Mouse (Mus musculus) bone marrow macrophage, adult 2 months (primary cell): Measurements from ENCODE around the gene Wfdc1. TPM values are rescaled to one million over a fixed set of nuclear protein-coding genes. Genes with fewer than 3 reads are reported as not detected.

Experiments
- H3K27ac ChIP-seq: 2 replicates; pipeline ENCODE4 v1.5.1; 2012; ENCODE audit warnings: low read depth, low read length; ENCODE audit not compliant: insufficient read depth
- H3K4me1 ChIP-seq: 2 replicates; pipeline ENCODE4 v1.6.1; 2012; ENCODE audit warnings: low read length; ENCODE audit not compliant: control insufficient read depth, insufficient read depth
- H3K4me3 ChIP-seq: 2 replicates; pipeline ENCODE4 v1.5.1; 2012; ENCODE audit warnings: mild to moderate bottlenecking, low read length, moderate library complexity; ENCODE audit not compliant: insufficient read depth
- CTCF ChIP-seq: IDR thresholded peaks from 2 replicates; pipeline ENCODE4 v1.5.1; 2012; ENCODE audit warnings: low read depth, mild to moderate bottlenecking, low read length, moderate library complexity
- POLR2A ChIP-seq: IDR thresholded peaks from 2 replicates; pipeline ENCODE4 v1.6.1; 2012; ENCODE audit warnings: mild to moderate bottlenecking, low read depth, low read length, borderline replicate concordance
- polyA plus RNA-seq: library from polyadenylated mRNA; stranded (reverse); fragments of >200 nt; gene quantifications from 2 replicates; pipeline ENCODE4 v1.2.4, GENCODE M21; 2012; ENCODE audit not compliant: missing spikeins, insufficient read depth, insufficient read length

Gene Wfdc1
- polyA plus RNA-seq, 1 experiment, result not detected

- TF ChIP-seq POLR2A, result no peak
- TF ChIP-seq CTCF, result peak; percentile 34
- no peak overlapping the region for H3K4me3 ChIP-seq
- H3K27ac ChIP-seq, result no peak overlapping the region
- H3K4me1 ChIP-seq, result no peaks in the 10 kb centered on the region
These were observed 9.3 kb upstream of the Wfdc1 start for GRCm38 (mm10) chr8:119656709-119657464.

- TF ChIP-seq CTCF (no peak), POLR2A (no peak)
- Histone ChIP-seq H3K27ac (no peak overlapping the region), H3K4me1 (no peaks in the 10 kb centered on the region), H3K4me3 (no peak overlapping the region)
These were observed 5.1 kb upstream of the Wfdc1 start for GRCm38 (mm10) chr8:119661081-119661480.

GRCm38 (mm10) chr8:119661892-119662291 lies 4.3 kb upstream of the Wfdc1 start:
- H3K4me3 ChIP-seq, result no peak overlapping the region
- TF ChIP-seq POLR2A, result no peak
- no peak for TF ChIP-seq CTCF
- no peak overlapping the region for H3K27ac ChIP-seq
- no peaks in the 10 kb centered on the region for H3K4me1 ChIP-seq

- TF ChIP-seq CTCF (no peak), POLR2A (no peak)
- Histone ChIP-seq H3K4me1 (no peaks in the 10 kb centered on the region), H3K27ac (no peak overlapping the region), H3K4me3 (no peak overlapping the region)
These were observed 2.7 kb upstream of the Wfdc1 start for GRCm38 (mm10) chr8:119663440-119663839.

GRCm38 (mm10) chr8:119665270-119665669 lies 895 bp upstream of the Wfdc1 start:
- TF ChIP-seq CTCF (no peak), POLR2A (no peak)

GRCm38 (mm10) chr8:119668447-119668846 lies 2.3 kb downstream of the Wfdc1 start:
- Histone ChIP-seq H3K4me1 (no peaks in the 10 kb centered on the region), H3K4me3 (no peak overlapping the region), H3K27ac (no peak overlapping the region)
- TF ChIP-seq POLR2A (no peak), CTCF (no peak)

More at GRCm38 (mm10) chr8:119665270-119665669, 895 bp upstream of the Wfdc1 start:
- Histone ChIP-seq H3K4me3 (no peak overlapping the region), H3K27ac (no peak overlapping the region), H3K4me1 (no peaks in the 10 kb centered on the region)

- Histone ChIP-seq H3K4me1 (no peaks in the 10 kb centered on the region), H3K27ac (no peak overlapping the region), H3K4me3 (no peak overlapping the region)
- TF ChIP-seq CTCF (peak; percentile 40; the same call in 1 of the 2 replicates), POLR2A (no peak)
These were observed 3.1 kb downstream of the Wfdc1 start for GRCm38 (mm10) chr8:119669284-119669683.

GRCm38 (mm10) chr8:119670419-119671091 lies 4.4 kb downstream of the Wfdc1 start:
- H3K27ac ChIP-seq, result no peak overlapping the region
- TF ChIP-seq CTCF (no peak), POLR2A (no peak)
- H3K4me1 ChIP-seq, result no peaks in the 10 kb centered on the region
- H3K4me3 ChIP-seq, result no peak overlapping the region

GRCm38 (mm10) chr8:119673976-119674555 lies 7.9 kb downstream of the Wfdc1 start:
- Histone ChIP-seq H3K4me1 (no peaks in the 10 kb centered on the region), H3K4me3 (no peak overlapping the region), H3K27ac (no peak overlapping the region)
- TF ChIP-seq CTCF, result 0 out of 2 replicates have a peak, but pooled peaks have one; percentile 19
- TF ChIP-seq POLR2A, result no peak

GRCm38 (mm10) chr8:119675457-119675856 lies 9.3 kb downstream of the Wfdc1 start:
- no peak overlapping the region for H3K27ac ChIP-seq
- no peak overlapping the region for H3K4me3 ChIP-seq
- TF ChIP-seq CTCF (no peak), POLR2A (no peak)
- no peaks in the 10 kb centered on the region for H3K4me1 ChIP-seq
